Mouse (Mus musculus) liver, postnatal 0 days (tissue): Measurements from ENCODE around the gene 2310007B03Rik.

ENCODE experiments used
- CTCF ChIP-seq: sonication (generic); IDR thresholded peaks from 2 replicates; pipeline ENCODE4 v1.5.1; 2016; ENCODE audit warnings: antibody characterized with exemption, low read depth
- EP300 ChIP-seq: IDR thresholded peaks from 2 replicates; pipeline ENCODE4 v1.6.1; 2016; ENCODE audit warnings: antibody characterized with exemption, low read depth, mild to moderate bottlenecking

GRCm38 (mm10) chr1:93174399-93174798, 13.7 kb upstream of the 2310007B03Rik start:
- TF ChIP-seq CTCF = peak; percentile 99
- TF ChIP-seq EP300 = no peak
